Mouse (Mus musculus) A20 (cell line): Measurements from ENCODE around the gene Ksr1.

Source experiments
- DNase-seq: peaks from one replicate; pipeline ENCODE4 v3.0.0-alpha.2; 2011; ENCODE audit warnings: low read depth, low spot score

Gene Ksr1

GRCm38 (mm10) chr11:78982513-78983291 lies 163.5 kb downstream of the Ksr1 start:
- DNase-seq = no peak

GRCm38 (mm10) chr11:78982042-78982441 lies 164.2 kb downstream of the Ksr1 start:
- no peak for DNase-seq

GRCm38 (mm10) chr11:78980083-78980634 lies 166.0 kb downstream of the Ksr1 start:
- no peak for DNase-seq

- DNase-seq = no peak
Measured at GRCm38 (mm10) chr11:78978176-78979019, 167.8 kb downstream of the Ksr1 start.

GRCm38 (mm10) chr11:78976731-78977510 lies 169.3 kb downstream of the Ksr1 start:
- no peak for DNase-seq

- DNase-seq = no peak
Measured at GRCm38 (mm10) chr11:78973381-78974150, 172.6 kb downstream of the Ksr1 start.

- DNase-seq = no peak
Measured at GRCm38 (mm10) chr11:78972811-78973351, 173.3 kb downstream of the Ksr1 start.

GRCm38 (mm10) chr11:78972328-78972727 lies 173.9 kb downstream of the Ksr1 start:
- DNase-seq = no peak

- no peak for DNase-seq
Measured at GRCm38 (mm10) chr11:78971746-78972145, 174.5 kb downstream of the Ksr1 start.

- no peak for DNase-seq
Measured at GRCm38 (mm10) chr11:78971096-78971495, 175.1 kb downstream of the Ksr1 start.

GRCm38 (mm10) chr11:78968121-78968520 lies 178.1 kb downstream of the Ksr1 start:
- no peak for DNase-seq

- peak; percentile 55 for DNase-seq
Measured at GRCm38 (mm10) chr11:78967371-78967770, 178.8 kb downstream of the Ksr1 start.
